Mouse (Mus musculus) megakaryocyte, embryonic 14.5 days (primary cell): ENCODE measurements around the gene Nup133.

Source experiments
- FLI1 ChIP-seq: IDR thresholded peaks from 2 replicates; pipeline ENCODE4 v1.6.1; 2012; ENCODE audit warnings: low read length, inconsistent platforms, mixed read lengths
- GATA1 ChIP-seq: IDR thresholded peaks from 3 replicates; pipeline ENCODE4 v1.6.1; 2012; ENCODE audit warnings: mixed read lengths, low read length, inconsistent platforms, borderline replicate concordance

GRCm38 (mm10) chr8:123896774-123897173, 52.3 kb downstream of the Nup133 start:
- TF ChIP-seq FLI1 (no peak), GATA1 (no peak)
